Mouse (Mus musculus): ENCODE results near the gene Zfp952. TPM values are rescaled to one million over a fixed set of nuclear protein-coding genes. Genes with fewer than 3 reads are reported as not detected.

The Zfp952 gene
- polyA plus RNA-seq (2012; rRNA removed) = 8.9 and 12.6 TPM in 2 replicates

DNA sequence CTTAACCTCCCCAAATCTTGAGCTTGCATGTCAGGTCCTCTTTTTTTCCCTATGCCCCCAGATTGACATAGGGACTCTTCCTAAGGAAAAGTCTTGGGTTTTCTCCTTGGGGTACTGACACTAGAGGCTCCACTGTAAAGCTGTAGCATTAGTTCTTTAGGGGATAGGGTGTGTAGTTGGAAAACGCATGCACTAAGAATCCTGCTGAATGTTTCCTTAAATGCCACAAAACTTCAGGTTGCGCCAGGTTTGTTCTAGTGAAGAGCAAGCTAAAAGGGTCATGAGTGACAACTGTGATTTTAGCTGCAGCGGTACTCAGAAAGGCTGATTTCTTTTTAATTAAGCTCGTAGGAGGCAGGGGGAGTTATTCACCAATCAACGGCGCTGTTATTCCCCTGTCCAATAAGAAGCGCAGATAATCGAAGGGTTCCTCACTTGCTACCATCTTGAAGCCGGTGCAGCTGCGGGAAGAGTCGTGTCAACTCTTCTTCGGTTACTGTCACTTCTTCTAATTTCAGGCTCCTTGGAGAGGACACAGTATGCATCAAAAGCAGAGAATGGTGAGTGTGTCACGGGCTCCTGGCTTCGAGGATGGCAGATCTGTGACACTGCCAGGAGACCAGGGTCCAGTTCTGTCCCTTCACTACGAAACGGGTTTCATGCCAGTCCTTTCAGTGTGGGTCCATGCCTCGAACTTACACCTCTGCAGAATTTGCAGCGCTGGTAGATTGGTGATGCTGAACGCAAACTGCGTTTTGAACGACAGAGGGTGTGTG is at the start of gene Zfp952:
Gene Zfp952 (plus strand): TSS at position 431 of the 776 bp plus-strand sequence.

DNA sequence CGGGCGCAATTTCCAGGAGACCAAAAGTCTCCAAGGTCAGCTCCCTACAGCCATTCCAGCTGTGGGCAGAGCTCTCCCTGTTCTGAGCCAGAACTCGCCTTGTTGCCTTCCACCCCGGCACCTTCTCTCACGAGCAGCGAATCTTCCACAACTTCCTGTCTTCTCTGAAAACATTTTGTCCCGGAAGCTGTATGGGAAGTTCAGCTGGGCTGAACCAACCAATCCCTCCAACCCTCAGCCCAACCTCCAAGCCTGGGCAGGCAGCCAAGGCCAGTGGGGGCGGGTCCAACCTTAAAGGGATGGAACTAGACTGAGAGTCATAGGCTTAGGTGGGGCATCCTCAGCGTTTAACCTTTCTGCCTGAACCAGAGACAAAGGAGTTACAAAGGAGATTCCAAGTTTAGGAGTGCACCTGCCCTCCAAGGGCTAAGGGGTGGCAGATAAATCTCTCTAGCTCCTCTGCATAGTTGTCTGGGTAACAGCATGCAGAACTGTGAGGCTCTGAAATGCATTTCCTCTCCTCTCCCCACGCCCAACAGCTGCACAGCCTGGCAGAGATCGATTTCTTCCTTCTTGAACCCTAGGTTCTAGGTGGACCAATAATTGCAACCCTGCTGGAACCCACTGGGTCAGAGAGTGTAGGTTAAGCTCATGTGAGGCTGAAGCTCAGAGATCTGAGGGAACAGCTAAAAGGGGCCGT is 45.6 kb upstream of the Zfp952 start, which contains the start of gene Cyp4f13:
Gene Cyp4f13 (minus strand): TSS at position 188 of the 700 bp plus-strand sequence.

DNA sequence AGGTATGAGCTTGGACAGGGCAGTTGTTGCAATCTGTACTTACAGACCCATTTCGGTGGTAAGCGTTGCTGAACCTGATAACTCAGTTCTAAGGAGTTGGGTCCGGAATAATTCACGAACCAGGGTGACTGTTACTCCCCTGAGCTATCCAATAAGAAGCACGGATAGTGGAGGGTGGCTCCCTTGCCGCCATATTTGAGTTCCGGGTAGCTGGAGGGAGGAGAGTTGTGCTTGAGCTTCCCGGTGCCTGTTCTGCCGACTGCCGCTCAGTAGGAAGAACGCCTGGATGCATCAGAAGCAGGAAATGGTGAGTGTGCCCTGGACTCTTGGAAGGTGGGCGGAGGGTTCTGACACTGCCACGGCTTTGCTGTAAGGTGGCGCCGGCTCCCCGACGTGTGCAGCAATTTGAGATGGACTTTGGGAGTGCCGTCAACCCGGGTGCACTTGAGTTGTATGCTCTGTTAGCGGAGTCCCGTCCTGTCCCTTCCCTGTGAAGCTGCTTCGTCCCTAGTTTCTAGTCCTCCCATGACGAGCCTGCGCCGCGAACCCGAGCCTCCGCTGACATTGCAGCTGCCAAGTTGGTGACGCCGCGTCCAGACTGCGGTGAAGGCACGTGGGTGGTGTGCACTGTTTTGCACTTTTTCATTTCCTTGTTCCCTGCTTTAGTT is 27.2 kb upstream of the Zfp952 start, which contains the start of gene Zfp472:
Gene Zfp472 (plus strand): TSS at position 192 of the 668 bp plus-strand sequence.

DNA sequence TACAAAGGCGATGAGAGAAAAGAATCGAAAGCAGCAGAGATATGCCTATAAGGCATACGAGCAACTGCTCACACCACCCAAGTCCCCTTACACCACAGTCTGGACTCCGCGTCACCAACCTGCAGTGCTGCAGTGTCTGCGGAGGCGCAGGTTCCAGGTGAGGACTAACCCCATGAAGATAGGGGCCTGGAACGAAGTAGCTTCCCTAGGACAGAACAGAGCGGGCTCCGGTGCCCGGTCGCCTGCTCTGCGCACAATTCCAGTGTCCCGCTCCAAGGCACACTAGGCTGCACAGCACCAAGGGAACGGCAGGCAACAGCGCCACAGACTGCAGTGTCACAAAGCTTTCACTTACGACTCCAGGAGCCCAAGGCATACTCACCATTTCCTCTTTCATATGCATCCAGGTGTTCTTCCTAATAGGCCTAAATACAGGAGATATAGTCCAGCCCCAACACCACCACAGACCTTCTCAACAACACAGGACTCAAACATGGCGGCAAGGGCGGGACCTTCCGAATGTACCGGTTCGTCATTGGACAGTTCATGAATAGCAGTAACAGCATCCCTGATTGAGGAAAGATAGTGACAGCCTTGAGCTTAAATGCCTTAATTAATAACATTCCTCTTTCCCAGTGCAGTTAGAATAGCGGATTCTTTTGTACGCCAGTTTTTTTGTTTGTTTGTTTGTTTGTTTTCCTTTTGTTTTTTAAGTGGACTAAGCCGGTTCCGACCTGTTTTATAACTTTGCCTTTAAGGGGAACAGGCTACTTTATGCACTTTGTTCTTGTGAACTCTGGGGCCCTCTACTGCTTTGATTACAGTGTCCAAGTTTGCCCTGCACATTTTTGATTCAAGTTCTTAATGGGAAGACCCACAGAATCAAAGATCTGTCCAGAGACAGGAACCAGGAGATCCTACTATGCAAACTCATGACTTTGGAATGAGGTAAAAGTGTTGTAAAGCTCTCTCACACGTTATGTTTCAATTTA is 40.3 kb downstream of the Zfp952 start, which contains the start of gene Zfp763:
Gene Zfp763 (minus strand): TSS at position 503 of the 992 bp plus-strand sequence.

Other genes with a start within 250 kb of the Zfp952 start
- 15.8 and 33.2 TPM in 2 replicates for gene Zfp871, start 204.8 kb upstream of the Zfp952 start, polyA plus RNA-seq (2012; rRNA removed)
- 26.4 and 29.3 TPM in 2 replicates for gene Zfp811, start 183.2 kb upstream of the Zfp952 start, polyA plus RNA-seq (2012; rRNA removed)
- 16.6 and 21.6 TPM in 2 replicates for gene Zfp799, start 162.9 kb upstream of the Zfp952 start, polyA plus RNA-seq (2012; rRNA removed)
- 5.7 and 5.8 TPM in 2 replicates for gene Zfp870, start 101.5 kb upstream of the Zfp952 start, polyA plus RNA-seq (2012; rRNA removed)
- gene Cyp4f14, start 75.8 kb upstream of the Zfp952 start, polyA plus RNA-seq (2012; rRNA removed) = 0.22 TPM in 1 of 2 replicates, not detected in the other
- 5.4 and 9.1 TPM in 2 replicates for gene Cyp4f13, start 45.7 kb upstream of the Zfp952 start, polyA plus RNA-seq (2012; rRNA removed)
- 5.2 and 7.7 TPM in 2 replicates for gene Zfp472, start 27.3 kb upstream of the Zfp952 start, polyA plus RNA-seq (2012; rRNA removed)
- gene Zfp763, start 40.3 kb downstream of the Zfp952 start, polyA plus RNA-seq (2012; rRNA removed) = 8.5 and 13.4 TPM in 2 replicates
- gene 4921501E09Rik, start 74.9 kb downstream of the Zfp952 start, polyA plus RNA-seq (2012; rRNA removed) = not detected in 2 replicates
- gene Zfp563, start 96.2 kb downstream of the Zfp952 start, polyA plus RNA-seq (2012; rRNA removed) = 7.3 and 9.1 TPM in 2 replicates
- gene Morc2b, start 146.6 kb downstream of the Zfp952 start, polyA plus RNA-seq (2012; rRNA removed) = 0.05 and 0.12 TPM in 2 replicates
- gene Olfr55, start 175.3 kb downstream of the Zfp952 start, polyA plus RNA-seq (2012; rRNA removed) = not detected in 2 replicates
- not detected in 2 replicates for gene Olfr239, start 198.2 kb downstream of the Zfp952 start, polyA plus RNA-seq (2012; rRNA removed)
- 0.10 and 0.21 TPM in 2 replicates for gene Olfr1564, start 228.6 kb downstream of the Zfp952 start, polyA plus RNA-seq (2012; rRNA removed)

Data from central nervous system, embryonic 11.5 days (tissue).